ENCODE assay signal across 14 mouse cellular contexts in the genomic region with DNA sequence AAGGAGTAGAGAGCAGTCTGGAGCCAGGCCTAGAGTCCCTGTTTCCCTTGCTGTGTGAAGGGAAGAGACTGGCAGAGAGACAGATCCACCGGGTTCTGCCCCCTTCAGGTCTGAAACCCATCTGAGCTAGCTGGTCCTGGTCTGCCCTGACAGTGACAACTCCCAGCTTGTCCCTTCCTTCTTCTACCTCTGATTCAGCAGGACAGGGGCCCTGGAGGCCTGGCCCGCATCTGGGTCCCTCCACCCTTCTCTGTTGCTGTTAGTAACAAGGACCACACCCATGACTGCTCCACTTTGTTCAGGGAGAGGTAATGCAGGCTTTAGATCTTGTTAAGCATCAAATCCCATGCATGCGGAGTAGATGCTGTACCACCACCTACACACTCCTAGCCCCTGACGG. TPM values are rescaled to one million over a fixed set of nuclear protein-coding genes. Genes with fewer than 3 reads are reported as not detected.
DNase-seq lines count a peak whose midpoint lies in the region; ATAC-seq lines count a peak whose summit lies in the region.
"Had no signal": no experiment of that assay in that cellular context is flagged by ENCODE, and none has a peak within 500 bp of the region (broad histone marks: within the 10 kb centered on the region; RNA-seq: fewer than 3 reads in every experiment).

No protein-coding gene starts in this region.

- no peak overlapping the region for H3K4me2 ChIP-seq in heart, embryonic 12.5 days
- H3K4me2 ChIP-seq in limb, embryonic 12.5 days = no peak overlapping the region
- peak overlapping the region; percentile 44 for H3K4me2 ChIP-seq in liver, embryonic 13.5 days
- H3K4me2 ChIP-seq: kidney, embryonic 15.5 days; neural tube, embryonic 12.5 days had no signal

- no peak overlapping the region for H3K27ac ChIP-seq in heart, embryonic 12.5 days (ENCODE audit: poor library complexity, severe bottlenecking)
- H3K27ac ChIP-seq in limb, embryonic 12.5 days = no peak overlapping the region
- no peak overlapping the region for H3K27ac ChIP-seq in limb, embryonic 10.5 days
- peak overlapping the region; percentile 35; the same call in 1 of the 2 replicates for H3K27ac ChIP-seq in liver, embryonic 13.5 days
- H3K27ac ChIP-seq: kidney, embryonic 15.5 days; midbrain, embryonic 10.5 days; neural tube, embryonic 12.5 days had no signal

- no peak for ATAC-seq in heart, embryonic 12.5 days (ENCODE audit: insufficient number of reproducible peaks, low FRiP score)
- no peak for ATAC-seq in limb, embryonic 12.5 days (ENCODE audit: insufficient number of reproducible peaks, insufficient read depth, low FRiP score, low TSS enrichment, low read depth)
- peak; percentile 61 for ATAC-seq in liver, embryonic 13.5 days (ENCODE audit: low read depth)
- no peak for ATAC-seq in CD4-positive, CD25-positive, alpha-beta regulatory T cell, adult 4 months

- H3K27me3 ChIP-seq in heart, embryonic 12.5 days (replicated peaks) = no peaks in the 10 kb centered on the region
- H3K27me3 ChIP-seq in limb, embryonic 12.5 days = no peaks in the 10 kb centered on the region
- no peaks in the 10 kb centered on the region for H3K27me3 ChIP-seq in limb, embryonic 10.5 days (ENCODE audit: low read depth, poor library complexity, severe bottlenecking)
- peaks cover 34% of the 10 kb centered on the region for H3K27me3 ChIP-seq in liver, embryonic 13.5 days
- H3K27me3 ChIP-seq: kidney, embryonic 15.5 days; neural tube, embryonic 12.5 days had no signal

- H3K9ac ChIP-seq in heart, embryonic 12.5 days = 0 out of 2 replicates have a peak overlapping the region, but pooled peaks have one; percentile 31
- peak overlapping the region; percentile 44; the same call in 1 of the 2 replicates for H3K9ac ChIP-seq in limb, embryonic 12.5 days (replicated peaks)
- H3K9ac ChIP-seq in liver, embryonic 13.5 days = peak overlapping the region; percentile 39; the same call in 1 of the 2 replicates
- H3K9ac ChIP-seq: kidney, embryonic 15.5 days; neural tube, embryonic 12.5 days had no signal

- H3K36me3 ChIP-seq in heart, embryonic 12.5 days = peaks cover 47% of the 10 kb centered on the region
- peaks cover 47% of the 10 kb centered on the region for H3K36me3 ChIP-seq in limb, embryonic 12.5 days
- peaks cover 47% of the 10 kb centered on the region for H3K36me3 ChIP-seq in limb, embryonic 10.5 days
- H3K36me3 ChIP-seq in liver, embryonic 13.5 days = peaks cover 42% of the 10 kb centered on the region

- peaks cover 36% of the 10 kb centered on the region for H3K4me1 ChIP-seq in heart, embryonic 12.5 days (replicated peaks)
- H3K4me1 ChIP-seq in limb, embryonic 12.5 days (replicated peaks) = peaks cover 12% of the 10 kb centered on the region
- peaks cover 20% of the 10 kb centered on the region for H3K4me1 ChIP-seq in limb, embryonic 10.5 days
- peaks cover 62% of the 10 kb centered on the region for H3K4me1 ChIP-seq in liver, embryonic 13.5 days (replicated peaks)
- H3K4me1 ChIP-seq: neural tube, embryonic 12.5 days had no signal

- no peak for DNase-seq in heart, postnatal 36 days
- no peak for DNase-seq in limb, embryonic 10.5 days (ENCODE audit: low spot score)
- peak; percentile 54 for DNase-seq in ZHBTc4 (ENCODE audit: low read depth, low spot score)
- DNase-seq in liver, embryonic 13.5 days = peak; percentile 39
- DNase-seq in adrenal gland, adult (ENCODE audit: inconsistent age in 2 of 2, low spot score in 1 of 2) = no peak
- DNase-seq: left cerebral cortex, postnatal 4 days; lung, postnatal 10 days had no signal

- H3K9me3 ChIP-seq in heart, embryonic 12.5 days (replicated peaks) = no peaks in the 10 kb centered on the region
- H3K9me3 ChIP-seq in limb, embryonic 12.5 days = no peaks in the 10 kb centered on the region
- no peaks in the 10 kb centered on the region for H3K9me3 ChIP-seq in limb, embryonic 10.5 days (replicated peaks)
- H3K9me3 ChIP-seq in liver, embryonic 13.5 days (replicated peaks) = no peaks in the 10 kb centered on the region
- H3K9me3 ChIP-seq: kidney, embryonic 15.5 days; midbrain, embryonic 10.5 days; neural tube, embryonic 12.5 days had no signal

- 59% methylated on average over 4 of the region's 4 CpGs for WGBS in heart, embryonic 12.5 days
- 78% methylated on average over 4 of the region's 4 CpGs for WGBS in limb, embryonic 12.5 days
- WGBS in limb, embryonic 10.5 days = 73% methylated on average over 4 of the region's 4 CpGs
- 67% methylated on average over 4 of the region's 4 CpGs for WGBS in liver, embryonic 13.5 days (ENCODE audit: insufficient replicate concordance)

- no peak overlapping the region for H3K4me3 ChIP-seq in heart, embryonic 12.5 days
- H3K4me3 ChIP-seq in limb, embryonic 12.5 days (replicated peaks) = no peak overlapping the region
- H3K4me3 ChIP-seq in limb, embryonic 10.5 days = no peak overlapping the region
- H3K4me3 ChIP-seq in liver, embryonic 13.5 days (replicated peaks) = no peak overlapping the region
- H3K4me3 ChIP-seq: kidney, embryonic 15.5 days; midbrain, embryonic 10.5 days; neural tube, embryonic 12.5 days had no signal

- intact Hi-C loops in heart, postnatal 36 days (cut with DNase I) = no loop called here

RNA-seq across cellular contexts. Expression of gene Snx21, which starts 2.8 kb away (rescaled TPM):
- polyA plus RNA-seq in heart, embryonic 12.5 days (2016; fragmentation: Nextera tagmentation; extraction: Ambion mirVana) = 30.8 and 31.7 TPM in 2 replicates
- 10 to 100 TPM; 23.4 to 29.0 TPM for total RNA-seq in heart, postnatal 36 days (2021)
- polyA plus RNA-seq in limb, embryonic 12.5 days (2016; fragmentation: Nextera tagmentation; extraction: Ambion mirVana) = 19.0 and 19.2 TPM in 2 replicates
- polyA plus RNA-seq in limb, embryonic 10.5 days (2016; fragmentation: Nextera tagmentation; extraction: Ambion mirVana) = 9.0 and 12.2 TPM in 2 replicates
- 4.1 TPM in 2 replicates for polyA plus RNA-seq in liver, embryonic 13.5 days (2015; fragmentation: Nextera tagmentation; extraction: Ambion mirVana)
- 1 to 10 TPM; 4.9 to 7.7 TPM for polyA plus RNA-seq in CD4-positive, CD25-positive, alpha-beta regulatory T cell, adult 4 months (2017; shearing (Covaris generic))

RNA-seq across cellular contexts. Expression of gene Tnnc2, which starts 8.6 kb away (rescaled TPM):
- polyA plus RNA-seq in heart, embryonic 12.5 days (2016; fragmentation: Nextera tagmentation; extraction: Ambion mirVana) = 0.36 and 1.6 TPM in 2 replicates
- total RNA-seq in heart, postnatal 36 days (2021) = not detected
- polyA plus RNA-seq in limb, embryonic 12.5 days (2016; fragmentation: Nextera tagmentation; extraction: Ambion mirVana) = 73.9 and 74.6 TPM in 2 replicates
- 0.79 and 1.3 TPM in 2 replicates for polyA plus RNA-seq in limb, embryonic 10.5 days (2016; fragmentation: Nextera tagmentation; extraction: Ambion mirVana)
- polyA plus RNA-seq in liver, embryonic 13.5 days (2015; fragmentation: Nextera tagmentation; extraction: Ambion mirVana) = 5.1 and 8.4 TPM in 2 replicates
- not detected for polyA plus RNA-seq in CD4-positive, CD25-positive, alpha-beta regulatory T cell, adult 4 months (2017; shearing (Covaris generic))
- total RNA-seq: layer of hippocampus, postnatal 14 days; left cerebral cortex, postnatal 4 days had no signal
- polyA plus RNA-seq: midbrain, embryonic 10.5 days had no signal

RNA-seq across cellular contexts. Expression of gene Acot8, which starts 16.3 kb away (rescaled TPM):
- polyA plus RNA-seq in heart, embryonic 12.5 days (2016; fragmentation: Nextera tagmentation; extraction: Ambion mirVana) = 14.9 and 16.1 TPM in 2 replicates
- total RNA-seq in heart, postnatal 36 days (2021) = 10 to 100 TPM; 10.4 to 13.0 TPM
- polyA plus RNA-seq in limb, embryonic 12.5 days (2016; fragmentation: Nextera tagmentation; extraction: Ambion mirVana) = 13.8 and 14.0 TPM in 2 replicates
- 14.7 and 18.4 TPM in 2 replicates for polyA plus RNA-seq in limb, embryonic 10.5 days (2016; fragmentation: Nextera tagmentation; extraction: Ambion mirVana)
- 18.8 and 20.3 TPM in 2 replicates for polyA plus RNA-seq in liver, embryonic 13.5 days (2015; fragmentation: Nextera tagmentation; extraction: Ambion mirVana)
- polyA plus RNA-seq in CD4-positive, CD25-positive, alpha-beta regulatory T cell, adult 4 months (2017; shearing (Covaris generic)) = 10 to 100 TPM; 32.5 to 42.2 TPM

RNA-seq across cellular contexts. Expression of gene Zswim3, which starts 16.5 kb away (rescaled TPM):
- 5.4 and 6.7 TPM in 2 replicates for polyA plus RNA-seq in heart, embryonic 12.5 days (2016; fragmentation: Nextera tagmentation; extraction: Ambion mirVana)
- 1 to 10 TPM; 2.5 to 2.7 TPM for total RNA-seq in heart, postnatal 36 days (2021)
- 8.5 TPM in 2 replicates for polyA plus RNA-seq in limb, embryonic 12.5 days (2016; fragmentation: Nextera tagmentation; extraction: Ambion mirVana)
- 9.1 and 9.9 TPM in 2 replicates for polyA plus RNA-seq in limb, embryonic 10.5 days (2016; fragmentation: Nextera tagmentation; extraction: Ambion mirVana)
- polyA plus RNA-seq in liver, embryonic 13.5 days (2015; fragmentation: Nextera tagmentation; extraction: Ambion mirVana) = 4.3 and 5.1 TPM in 2 replicates
- polyA plus RNA-seq in CD4-positive, CD25-positive, alpha-beta regulatory T cell, adult 4 months (2017; shearing (Covaris generic)) = 1 to 10 TPM; 7.0 to 8.1 TPM

RNA-seq across cellular contexts. Expression of gene Ube2c, which starts 18.7 kb away (rescaled TPM):
- 455 and 459 TPM in 2 replicates for polyA plus RNA-seq in heart, embryonic 12.5 days (2016; fragmentation: Nextera tagmentation; extraction: Ambion mirVana)
- total RNA-seq in heart, postnatal 36 days (2021) = 1 to 10 TPM; 2.5 to 3.1 TPM
- polyA plus RNA-seq in limb, embryonic 12.5 days (2016; fragmentation: Nextera tagmentation; extraction: Ambion mirVana) = 558 and 599 TPM in 2 replicates
- 607 and 617 TPM in 2 replicates for polyA plus RNA-seq in limb, embryonic 10.5 days (2016; fragmentation: Nextera tagmentation; extraction: Ambion mirVana)
- polyA plus RNA-seq in liver, embryonic 13.5 days (2015; fragmentation: Nextera tagmentation; extraction: Ambion mirVana) = 762 and 764 TPM in 2 replicates
- polyA plus RNA-seq in CD4-positive, CD25-positive, alpha-beta regulatory T cell, adult 4 months (2017; shearing (Covaris generic)) = 10 to 100 TPM in 1 of 2 experiments, 1 to 10 TPM in 1; 7.7 to 11.4 TPM

Comparison
In these comparisons a context has a peak if more than half of its experiments do, and no peak if none do; other contexts are left out.
1. DNase-seq: peak in ZHBTc4 (single experiment) and liver, embryonic 13.5 days (single experiment); none in heart, postnatal 36 days (0 of 2), limb, embryonic 10.5 days (single experiment) and adrenal gland, adult (0 of 2).
2. Peak in every context shown above with its lines, with median percentiles within 50 percentile points of each other: H3K9ac ChIP-seq.